Mouse (Mus musculus) hindbrain, embryonic 10.5 days (tissue): ENCODE measurements around the gene T2. TPM values are rescaled to one million over a fixed set of nuclear protein-coding genes. Genes with fewer than 3 reads are reported as not detected.

Source experiments
- DNase-seq: peaks from one replicate; pipeline ENCODE4 v3.0.0-alpha.2; 2017; ENCODE audit warnings: low spot score
- H3K27ac ChIP-seq: fragments of 300-500 bp; sonication (generic); 2 replicates; pipeline ENCODE4 v1.5.1; 2016; ENCODE audit warnings: mild to moderate bottlenecking, moderate library complexity
- H3K27me3 ChIP-seq: fragments of 300-500 bp; sonication (generic); 2 replicates; pipeline ENCODE4 v1.6.1; 2016; ENCODE audit warnings: mild to moderate bottlenecking; ENCODE audit not compliant: poor library complexity, insufficient read depth, severe bottlenecking
- H3K36me3 ChIP-seq: fragments of 300-500 bp; sonication (generic); 2 replicates; pipeline ENCODE4 v1.6.1; 2016; ENCODE audit warnings: mild to moderate bottlenecking, moderate library complexity
- H3K4me1 ChIP-seq: fragments of 300-500 bp; sonication (generic); replicated peaks from 2 replicates; pipeline ENCODE4 v1.6.1; 2016; ENCODE audit warnings: mild to moderate bottlenecking
- H3K4me3 ChIP-seq: fragments of 300-500 bp; sonication (generic); 2 replicates; pipeline ENCODE4 v1.5.1; 2016; ENCODE audit warnings: mild to moderate bottlenecking, moderate library complexity
- H3K9me3 ChIP-seq: fragments of 300-500 bp; sonication (generic); 2 replicates; pipeline ENCODE4 v1.6.1; 2016; ENCODE audit warnings: mild to moderate bottlenecking, moderate library complexity
- WGBS: fragments of 180-500 bp; shearing (Covaris S2); methylation state at CpG from one replicate; pipeline ENCODE4 v1.1.7; 2016; 5-methylcytosine and 5-hydroxymethylcytosine counted together
- polyA plus RNA-seq: library from polyadenylated mRNA; unstranded; fragments of >200 nt; fragmentation: Nextera tagmentation; extraction: Ambion mirVana; gene quantifications from 2 replicates; pipeline ENCODE4 v1.2.1, GENCODE M21; 2016

Gene T2
- polyA plus RNA-seq, 1 experiment from 2014 or later, result 0.82 TPM

DNA sequence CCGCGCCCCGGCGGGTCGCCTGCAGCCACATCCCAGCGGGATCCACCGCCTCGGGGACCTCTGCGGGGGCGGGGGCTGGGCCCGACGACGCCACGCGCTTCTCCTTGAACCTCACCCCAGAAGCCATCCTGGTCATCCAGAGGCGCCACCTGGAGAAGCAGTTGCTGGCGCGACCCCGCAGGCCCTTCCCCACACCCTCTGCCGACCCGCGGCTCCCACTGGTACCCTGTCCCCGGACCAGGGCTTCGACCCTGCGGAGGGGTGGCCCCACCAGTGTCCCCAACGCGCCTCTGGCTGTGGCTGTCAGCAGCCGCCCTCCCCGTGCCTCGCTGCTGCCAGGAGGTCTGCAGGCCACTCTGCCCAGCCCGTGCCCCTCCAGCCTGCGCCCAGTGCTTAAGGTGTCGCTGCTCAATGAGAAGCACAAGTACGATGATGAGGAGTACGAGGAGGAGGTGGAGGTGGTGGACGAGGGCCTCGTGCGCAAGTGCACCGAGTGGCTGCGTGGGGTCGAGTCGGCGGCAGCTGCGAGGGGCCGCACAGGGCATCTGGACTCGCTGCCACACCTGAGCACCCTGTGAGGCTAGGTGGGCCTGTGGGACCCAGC is 14.3 kb upstream of the T2 start:
- H3K9me3 ChIP-seq, result no peaks in the 10 kb centered on the region
- peak overlapping the region; percentile 83 for H3K27ac ChIP-seq
- H3K36me3 ChIP-seq, result no peaks in the 10 kb centered on the region
- H3K4me3 ChIP-seq, result peak overlapping the region; percentile 76
- peaks cover 25% of the 10 kb centered on the region for H3K4me1 ChIP-seq
- peak; percentile 39 for DNase-seq
- peaks cover 70% of the 10 kb centered on the region for H3K27me3 ChIP-seq
- WGBS, result 11% methylated on average over 46 of the region's 46 CpGs

DNA sequence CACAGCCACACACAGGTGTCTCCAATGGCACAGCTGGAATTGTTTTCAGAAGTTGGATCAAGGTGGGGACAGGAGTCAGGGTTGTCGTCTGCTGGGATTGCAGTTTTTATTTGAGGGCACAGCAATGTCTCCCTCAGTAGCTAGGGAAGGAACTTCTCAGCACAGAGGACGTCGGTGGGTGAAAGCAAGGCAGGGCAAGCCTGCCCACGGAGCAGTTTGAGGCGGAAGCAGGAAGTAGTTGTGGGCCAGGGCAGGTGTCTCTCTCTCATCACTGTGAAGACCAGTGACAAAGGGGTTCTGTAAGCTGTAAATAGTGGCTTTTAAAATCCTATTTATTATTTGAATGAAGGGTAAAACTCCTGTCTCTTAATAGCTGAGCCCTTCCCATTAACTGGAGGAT is 13.1 kb upstream of the T2 start:
- Histone ChIP-seq H3K27ac (no peak overlapping the region), H3K27me3 (peaks cover 68% of the 10 kb centered on the region), H3K4me3 (no peak overlapping the region), H3K9me3 (no peaks in the 10 kb centered on the region), H3K4me1 (peaks cover 25% of the 10 kb centered on the region), H3K36me3 (no peaks in the 10 kb centered on the region)
- no peak for DNase-seq
- 52% methylated on average over 5 of the region's 5 CpGs for WGBS

DNA sequence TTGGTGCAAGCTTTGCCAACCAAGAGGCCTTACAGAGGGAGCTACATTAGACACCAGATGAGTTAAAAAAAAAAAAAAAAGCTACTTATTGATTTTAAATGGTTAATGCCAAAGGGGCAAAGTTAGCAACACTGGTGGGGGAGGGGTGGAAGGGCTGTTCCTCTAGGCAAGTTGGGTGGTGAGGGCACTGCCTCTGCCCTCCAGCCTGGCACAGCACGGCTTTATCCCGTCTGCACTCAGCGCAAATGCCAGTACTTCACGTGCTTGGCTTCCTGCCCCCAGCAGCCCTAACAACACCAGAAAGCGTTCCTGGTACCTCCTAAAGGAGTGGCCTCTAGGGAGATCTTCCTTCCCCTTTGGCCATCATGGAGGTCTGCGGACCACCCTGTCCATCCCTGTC is 12.4 kb upstream of the T2 start:
- no peak for DNase-seq
- Histone ChIP-seq H3K27me3 (peaks cover 61% of the 10 kb centered on the region), H3K36me3 (no peaks in the 10 kb centered on the region), H3K4me1 (peaks cover 25% of the 10 kb centered on the region), H3K9me3 (no peaks in the 10 kb centered on the region), H3K4me3 (no peak overlapping the region), H3K27ac (no peak overlapping the region)
- WGBS, result 80% methylated on average over 6 of the region's 6 CpGs

DNA sequence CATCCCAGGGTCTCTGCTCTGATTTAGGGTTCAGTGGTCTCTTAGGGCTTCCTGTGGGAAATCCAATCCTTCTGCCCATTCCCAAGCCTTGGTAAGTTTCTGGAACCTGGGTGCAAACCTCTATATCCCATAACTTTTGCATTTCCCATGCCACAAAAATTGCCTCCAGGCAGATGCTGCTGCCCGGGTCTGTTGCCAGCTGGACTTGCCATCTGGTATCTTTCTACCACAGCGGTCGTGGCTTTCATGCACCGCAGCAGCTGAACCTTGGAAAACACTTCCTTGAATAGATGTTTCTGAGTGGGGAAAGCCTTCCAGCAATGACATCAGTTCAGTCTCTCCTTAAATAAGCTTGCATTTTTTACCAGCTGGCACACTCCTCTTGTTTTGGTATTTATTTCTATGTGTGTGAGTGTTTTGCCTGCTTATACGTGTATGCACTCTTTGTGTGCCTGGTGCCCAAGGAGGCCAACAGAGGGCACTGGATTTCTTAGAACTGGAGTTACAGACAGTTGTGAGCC is 8.0 kb upstream of the T2 start:
- Histone ChIP-seq H3K4me1 (peaks cover 13% of the 10 kb centered on the region), H3K27ac (no peak overlapping the region), H3K36me3 (no peaks in the 10 kb centered on the region), H3K4me3 (no peak overlapping the region), H3K27me3 (peaks cover 17% of the 10 kb centered on the region), H3K9me3 (no peaks in the 10 kb centered on the region)
- 82% methylated on average over 5 of the region's 5 CpGs for WGBS
- DNase-seq, result no peak

DNA sequence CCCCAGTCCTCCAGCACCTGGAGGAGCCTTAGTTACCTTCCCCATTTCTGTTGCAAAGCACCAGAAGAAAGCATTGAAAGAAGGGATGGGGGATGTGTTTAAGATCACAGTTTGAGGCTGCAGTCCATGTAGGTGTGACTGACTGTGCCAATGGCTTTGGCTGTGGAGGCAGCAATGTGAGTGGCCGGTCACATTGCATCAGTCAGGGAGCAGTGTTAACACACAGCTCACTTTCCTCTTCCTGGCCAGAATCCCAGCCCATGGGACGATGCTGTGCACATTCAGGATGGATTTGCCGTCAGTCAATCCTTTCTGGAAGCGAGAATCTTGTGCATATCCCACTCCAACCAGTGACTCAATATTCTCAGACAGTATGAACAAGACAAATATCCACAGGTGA is 6.9 kb upstream of the T2 start:
- H3K27me3 ChIP-seq, result peaks cover 8% of the 10 kb centered on the region
- no peaks in the 10 kb centered on the region for H3K36me3 ChIP-seq
- no peaks in the 10 kb centered on the region for H3K9me3 ChIP-seq
- WGBS, result 87% methylated on average over 4 of the region's 4 CpGs
- no peak for DNase-seq
- no peak overlapping the region for H3K4me3 ChIP-seq
- H3K4me1 ChIP-seq, result peaks cover 13% of the 10 kb centered on the region
- H3K27ac ChIP-seq, result no peak overlapping the region

DNA sequence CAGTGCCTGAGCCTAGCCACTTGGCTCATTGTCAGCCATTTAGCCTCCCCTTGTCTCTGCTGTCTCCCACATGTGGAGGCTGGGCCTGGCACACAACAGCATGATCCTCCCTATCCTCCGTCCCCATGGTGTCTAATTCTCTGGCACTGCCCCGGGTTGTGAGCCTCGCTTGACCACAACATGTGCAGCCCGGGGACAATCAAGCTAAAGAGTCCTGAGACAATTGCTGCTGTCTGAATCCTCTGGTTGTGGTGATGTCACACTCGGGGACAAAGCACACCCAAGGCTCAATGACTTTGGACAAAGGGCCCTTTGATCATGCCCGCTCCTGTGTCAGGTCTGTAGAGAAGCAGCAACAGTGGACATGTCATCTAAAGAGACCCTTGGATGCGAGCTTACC is 4.7 kb upstream of the T2 start:
- Histone ChIP-seq H3K4me1 (peaks cover 13% of the 10 kb centered on the region), H3K4me3 (no peak overlapping the region), H3K27me3 (no peaks in the 10 kb centered on the region), H3K9me3 (no peaks in the 10 kb centered on the region), H3K27ac (peak overlapping the region; percentile 70), H3K36me3 (no peaks in the 10 kb centered on the region)
- WGBS, result 34% methylated on average over 7 of the region's 7 CpGs
- DNase-seq, result peak; percentile 34

DNA sequence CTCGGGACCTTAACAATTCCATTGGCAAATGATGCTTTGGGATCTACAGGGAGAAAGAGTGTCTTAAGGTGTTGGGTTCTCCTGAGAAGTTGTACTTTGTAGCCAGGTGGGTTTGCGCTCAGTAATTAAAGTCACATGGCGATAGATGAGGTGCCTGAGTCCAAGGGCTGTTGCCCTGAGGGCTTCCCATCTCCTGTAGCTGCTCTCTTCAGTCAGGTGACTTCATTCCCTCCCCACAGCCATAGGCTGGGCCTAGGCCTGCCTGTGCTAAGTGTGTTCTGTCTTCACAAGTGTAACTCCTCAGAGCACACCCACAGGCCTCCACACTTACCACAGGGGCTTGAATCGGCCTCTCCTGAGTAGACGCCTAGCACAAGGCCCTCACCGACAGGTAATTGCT is 1.7 kb downstream of the T2 start:
- H3K9me3 ChIP-seq, result no peaks in the 10 kb centered on the region
- no peak overlapping the region for H3K4me3 ChIP-seq
- no peaks in the 10 kb centered on the region for H3K27me3 ChIP-seq
- H3K36me3 ChIP-seq, result no peaks in the 10 kb centered on the region
- WGBS, result 85% methylated on average over 6 of the region's 6 CpGs
- peaks cover 26% of the 10 kb centered on the region for H3K4me1 ChIP-seq
- H3K27ac ChIP-seq, result no peak overlapping the region
- no peak for DNase-seq

DNA sequence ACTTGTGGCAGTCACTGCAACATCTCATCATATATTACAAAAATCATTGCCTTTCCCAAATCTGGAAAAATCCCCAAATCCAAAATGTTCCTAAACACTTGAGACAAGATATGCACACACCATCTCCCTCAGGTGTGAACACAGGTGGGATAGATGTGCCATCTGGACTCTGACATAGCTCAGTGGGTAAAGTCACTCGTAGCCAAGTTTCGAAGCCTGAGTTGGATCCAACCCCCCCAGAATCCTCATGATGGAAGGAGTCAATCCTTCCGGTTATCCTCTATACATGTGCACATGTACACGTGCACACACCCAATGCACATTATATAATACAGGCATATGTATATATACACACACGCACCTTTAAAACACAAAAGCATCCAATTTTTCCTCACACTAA is 5.1 kb downstream of the T2 start:
- no peak overlapping the region for H3K27ac ChIP-seq
- H3K27me3 ChIP-seq, result peaks cover 10% of the 10 kb centered on the region
- DNase-seq, result no peak
- H3K9me3 ChIP-seq, result no peaks in the 10 kb centered on the region
- H3K4me1 ChIP-seq, result peaks cover 40% of the 10 kb centered on the region
- 91% methylated on average over 5 of the region's 5 CpGs for WGBS
- H3K4me3 ChIP-seq, result no peak overlapping the region
- H3K36me3 ChIP-seq, result no peaks in the 10 kb centered on the region

DNA sequence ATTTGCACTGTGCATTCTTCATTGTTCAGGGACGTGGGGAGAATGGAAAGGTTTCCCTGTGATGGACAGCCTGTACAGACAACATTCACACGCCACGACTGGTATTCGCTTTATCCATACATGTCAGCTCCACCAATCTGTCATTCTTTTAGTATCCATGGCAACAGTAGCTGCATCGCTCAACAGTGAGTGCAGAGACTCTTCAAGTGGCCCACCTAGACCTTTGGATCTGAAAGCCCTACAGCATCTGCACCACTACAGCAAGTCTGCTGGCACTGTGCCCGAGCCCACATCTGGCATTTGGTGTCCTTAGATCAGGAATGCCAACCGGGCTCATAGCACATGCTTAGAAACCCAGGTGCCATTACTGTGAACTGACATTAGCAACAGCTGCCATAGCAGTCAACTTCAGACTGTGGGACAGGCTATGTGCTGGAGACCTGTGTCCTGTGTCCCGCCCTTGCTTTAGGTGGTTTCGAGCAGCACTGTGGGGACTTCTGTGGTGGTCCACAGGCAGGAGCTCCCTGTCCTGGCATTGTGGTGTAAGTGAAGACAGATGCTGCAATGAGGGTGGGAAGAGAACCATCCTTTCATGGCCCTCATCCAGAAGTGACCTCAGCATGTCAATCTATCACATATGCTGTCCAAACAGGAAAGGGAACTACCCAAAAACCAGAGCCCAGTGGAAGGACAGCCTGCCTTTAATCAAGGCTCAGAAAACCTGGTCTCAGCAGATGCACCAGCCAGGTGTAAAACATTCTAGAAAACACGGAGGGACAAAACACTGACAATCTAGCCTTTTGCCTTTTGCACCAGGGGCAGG is 5.7 kb downstream of the T2 start:
- H3K27ac ChIP-seq, result no peak overlapping the region
- WGBS, result 78% methylated on average over 10 of the region's 10 CpGs
- H3K9me3 ChIP-seq, result no peaks in the 10 kb centered on the region
- H3K4me3 ChIP-seq, result no peak overlapping the region
- H3K27me3 ChIP-seq, result peaks cover 10% of the 10 kb centered on the region
- no peak for DNase-seq
- H3K36me3 ChIP-seq, result no peaks in the 10 kb centered on the region
- peaks cover 45% of the 10 kb centered on the region for H3K4me1 ChIP-seq

DNA sequence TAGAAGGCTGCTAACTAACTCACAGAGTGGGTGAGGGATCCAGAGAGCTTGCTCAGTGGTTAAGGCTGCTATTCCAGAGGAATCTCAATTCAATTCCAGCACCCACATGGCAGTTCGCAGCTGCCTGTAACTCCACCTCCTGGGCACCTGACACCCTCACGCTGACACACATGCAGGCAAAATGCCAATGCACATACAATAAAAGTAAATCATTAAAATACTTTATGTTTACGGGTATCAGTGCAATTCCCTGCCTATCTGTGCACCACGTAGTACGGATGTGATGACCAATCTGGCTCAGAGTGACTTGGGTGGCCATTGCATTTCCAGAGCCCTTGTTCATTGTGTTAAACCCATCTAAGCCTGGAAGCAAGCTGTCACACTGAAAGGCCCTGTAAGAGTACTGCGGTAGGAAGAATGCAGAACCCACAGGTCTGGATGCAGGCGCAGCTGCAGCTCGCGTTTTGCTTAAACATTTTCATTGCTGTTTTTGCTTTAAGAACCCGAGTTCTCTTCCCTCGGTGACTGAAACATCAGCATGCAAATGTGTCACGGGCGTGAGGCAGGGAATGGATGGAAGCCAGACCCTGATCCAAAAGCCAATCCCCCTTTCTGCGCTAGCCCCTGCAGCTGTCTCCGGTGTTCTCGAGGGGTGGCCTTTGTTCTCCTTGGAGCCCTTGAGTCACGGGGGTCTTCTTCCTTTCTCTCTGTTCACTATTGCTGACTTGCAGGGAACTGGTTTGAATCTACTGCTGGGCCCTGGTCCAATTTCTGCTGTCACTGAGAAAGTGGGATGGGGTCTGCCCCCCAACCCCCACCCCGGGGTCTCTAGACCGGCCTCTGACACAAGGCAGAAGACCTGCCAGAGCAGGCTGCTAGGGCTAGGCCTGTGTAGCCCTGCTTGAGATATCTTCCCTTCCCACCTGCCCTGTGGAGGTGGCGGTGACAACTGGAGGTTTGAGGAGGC is 12.0 kb downstream of the T2 start:
- peak; percentile 52 for DNase-seq
- H3K9me3 ChIP-seq, result no peaks in the 10 kb centered on the region
- H3K4me3 ChIP-seq, result peak overlapping the region; percentile 18

DNA sequence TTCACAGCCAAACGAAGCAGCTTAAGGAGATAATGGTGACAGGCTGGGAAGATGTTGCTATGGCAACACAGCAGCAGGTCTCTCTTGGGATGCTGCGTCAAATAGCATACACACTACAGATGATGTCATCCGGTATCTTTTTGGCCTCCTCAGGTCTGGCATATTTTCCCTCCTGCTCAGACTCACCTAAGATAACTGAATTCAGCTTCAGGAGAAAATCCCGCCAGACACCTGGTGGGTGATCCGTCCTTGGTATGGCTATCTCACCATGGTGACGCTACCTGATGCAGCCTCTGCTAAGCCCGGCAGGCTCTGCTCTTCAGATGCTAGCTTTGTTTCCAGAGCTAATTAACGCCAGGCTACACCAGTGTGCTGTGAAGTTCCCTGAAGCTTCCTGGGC is 12.8 kb downstream of the T2 start:
- Histone ChIP-seq H3K4me3 (peak overlapping the region; percentile 18; the same call in 1 of the 2 replicates), H3K36me3 (no peaks in the 10 kb centered on the region), H3K9me3 (no peaks in the 10 kb centered on the region), H3K4me1 (peaks cover 73% of the 10 kb centered on the region), H3K27ac (peak overlapping the region; percentile 90), H3K27me3 (peaks cover 10% of the 10 kb centered on the region)
- DNase-seq, result peak; percentile 52
- WGBS, result 9% methylated on average over 8 of the region's 8 CpGs

More for the DNA sequence above, 12.0 kb downstream of the T2 start:
- Histone ChIP-seq H3K36me3 (no peaks in the 10 kb centered on the region), H3K4me1 (peaks cover 73% of the 10 kb centered on the region), H3K27ac (peak overlapping the region; percentile 90), H3K27me3 (peaks cover 10% of the 10 kb centered on the region)
- 22% methylated on average over 20 of the region's 20 CpGs for WGBS

DNA sequence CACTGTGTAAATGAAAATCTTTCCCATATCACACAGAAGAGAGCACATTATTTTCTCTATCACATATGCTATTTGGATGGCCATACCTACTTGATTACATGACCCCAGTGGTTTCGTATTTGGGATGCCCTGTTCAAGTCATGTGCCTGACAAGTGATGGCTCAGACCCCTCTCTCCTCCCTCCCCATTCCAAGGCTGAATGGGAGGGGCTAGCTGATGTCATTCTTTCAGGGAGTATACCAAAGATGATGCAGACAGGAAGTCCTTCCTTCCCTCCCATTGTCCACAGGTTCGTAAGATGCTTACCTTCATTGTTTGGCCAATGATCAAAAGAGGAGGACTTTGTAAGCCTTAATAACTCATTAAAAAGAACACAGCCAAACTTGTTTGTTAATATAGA is 13.4 kb downstream of the T2 start:
- H3K27ac ChIP-seq, result peak overlapping the region; percentile 90
- peaks cover 9% of the 10 kb centered on the region for H3K27me3 ChIP-seq
- H3K4me1 ChIP-seq, result peaks cover 69% of the 10 kb centered on the region
- no peaks in the 10 kb centered on the region for H3K36me3 ChIP-seq
- H3K9me3 ChIP-seq, result no peaks in the 10 kb centered on the region
- DNase-seq, result no peak
- no peak overlapping the region for H3K4me3 ChIP-seq
- WGBS, result 61% methylated on average over 2 of the region's 2 CpGs
